Mouse (Mus musculus): ENCODE data around the gene Zyx. TPM values are rescaled to one million over a fixed set of nuclear protein-coding genes. Genes with fewer than 3 reads are reported as not detected.

Zyx gene
- polyA plus RNA-seq, 1 experiment = 109 TPM

GRCm38 (mm10) chr6:42383360-42383759 is 33.9 kb downstream of the Zyx start:
- 94% methylated on average over 5 of the region's 5 CpGs for WGBS
- no peak for DNase-seq (ENCODE audit: low read depth, low spot score)

- DNase-seq (ENCODE audit: low read depth, low spot score) = no peak
- 71% methylated on average over 4 of the region's 4 CpGs for WGBS
Measured at GRCm38 (mm10) chr6:42385635-42386034, 36.2 kb downstream of the Zyx start.

GRCm38 (mm10) chr6:42391796-42392330 is 42.4 kb downstream of the Zyx start:
- DNase-seq (ENCODE audit: low read depth, low spot score) = no peak
- WGBS = 37% methylated on average over 2 of the region's 2 CpGs

- WGBS = 27% methylated on average over 9 of the region's 9 CpGs
- DNase-seq (ENCODE audit: low read depth, low spot score) = no peak
Measured at GRCm38 (mm10) chr6:42395960-42396809, 46.8 kb downstream of the Zyx start.

GRCm38 (mm10) chr6:42397041-42397657 is 47.7 kb downstream of the Zyx start:
- WGBS = 51% methylated on average over 3 of the region's 3 CpGs
- no peak for DNase-seq (ENCODE audit: low read depth, low spot score)

GRCm38 (mm10) chr6:42398285-42398684 is 48.9 kb downstream of the Zyx start:
- 87% methylated on average over 3 of the region's 3 CpGs for WGBS
- no peak for DNase-seq (ENCODE audit: low read depth, low spot score)

- DNase-seq (ENCODE audit: low read depth, low spot score) = no peak
- WGBS = 100% methylated on average over 1 of the region's 1 CpGs
Measured at GRCm38 (mm10) chr6:42398998-42399397, 49.6 kb downstream of the Zyx start.

- DNase-seq (ENCODE audit: low read depth, low spot score) = no peak
- 93% methylated on average over 1 of the region's 1 CpGs for WGBS
Measured at GRCm38 (mm10) chr6:42399938-42400337, 50.5 kb downstream of the Zyx start, which contains the start of gene Tas2r143. Gene Tas2r143, plus strand, starts transcription at chr6:42400238.

- 81% methylated on average over 2 of the region's 2 CpGs for WGBS
- DNase-seq (ENCODE audit: low read depth, low spot score) = no peak
Measured at GRCm38 (mm10) chr6:42405134-42405533, 55.7 kb downstream of the Zyx start, which contains the start of gene Tas2r135. Gene Tas2r135, plus strand, starts transcription at chr6:42405434.

Other genes with a start within 250 kb of the Zyx start
- not detected in 2 replicates for gene Tas2r139, start 208.7 kb upstream of the Zyx start, polyA plus RNA-seq (2012; rRNA removed)
- not detected in 2 replicates for gene Tas2r144, start 134.3 kb upstream of the Zyx start, polyA plus RNA-seq (2012; rRNA removed)
- gene Gstk1, start 103.7 kb upstream of the Zyx start, polyA plus RNA-seq (2012; rRNA removed) = 20.4 and 36.1 TPM in 2 replicates
- gene Tmem139, start 87.7 kb upstream of the Zyx start, polyA plus RNA-seq (2012; rRNA removed) = 20.6 and 34.9 TPM in 2 replicates
- 26.2 and 47.8 TPM in 2 replicates for gene Casp2, start 84.6 kb upstream of the Zyx start, polyA plus RNA-seq (2012; rRNA removed)
- gene Clcn1, start 62.9 kb upstream of the Zyx start, polyA plus RNA-seq (2012; rRNA removed) = 0.31 and 0.51 TPM in 2 replicates
- gene Fam131b, start 25.0 kb upstream of the Zyx start, polyA plus RNA-seq (2012; rRNA removed) = 0.18 and 0.27 TPM in 2 replicates
- 26.0 and 55.4 TPM in 2 replicates for gene Epha1, start 23.6 kb downstream of the Zyx start, polyA plus RNA-seq (2012; rRNA removed)
- gene Tas2r143, start 50.6 kb downstream of the Zyx start, polyA plus RNA-seq (2012; rRNA removed) = 0.10 TPM in 1 of 2 replicates, not detected in the other
- not detected in 2 replicates for gene Tas2r135, start 55.8 kb downstream of the Zyx start, polyA plus RNA-seq (2012; rRNA removed)
- not detected in 2 replicates for gene Tas2r126, start 84.9 kb downstream of the Zyx start, polyA plus RNA-seq (2012; rRNA removed)
- not detected in 2 replicates for gene Olfr458, start 115.6 kb downstream of the Zyx start, polyA plus RNA-seq (2012; rRNA removed)
- gene Olfr457, start 126.7 kb downstream of the Zyx start, polyA plus RNA-seq (2012; rRNA removed) = not detected in 2 replicates
- not detected in 2 replicates for gene Olfr456, start 137.6 kb downstream of the Zyx start, polyA plus RNA-seq (2012; rRNA removed)
- not detected in 2 replicates for gene Olfr455, start 198.0 kb downstream of the Zyx start, polyA plus RNA-seq (2012; rRNA removed)
- not detected in 2 replicates for gene Tcaf3, start 248.1 kb downstream of the Zyx start, polyA plus RNA-seq (2012; rRNA removed)